Mouse (Mus musculus) lung, postnatal 0 days (tissue): ENCODE data around the gene Zfp385c.

Experiments used
- CTCF ChIP-seq: IDR thresholded peaks from 2 replicates; pipeline ENCODE4 v1.5.1; 2016; ENCODE audit warnings: antibody characterized with exemption, mild to moderate bottlenecking
- EP300 ChIP-seq: IDR thresholded peaks from 2 replicates; pipeline ENCODE4 v1.6.1; 2016; ENCODE audit warnings: antibody characterized with exemption, mild to moderate bottlenecking, control low read depth

- no peak for TF ChIP-seq CTCF
- no peak for TF ChIP-seq EP300
These were observed 63.3 kb downstream of the Zfp385c start for GRCm38 (mm10) chr11:100628862-100629352.
